Mouse (Mus musculus): ENCODE measurements around the gene Gm20388.

- no peak for TF ChIP-seq EP300 (IDR thresholded peaks at IDR 0.05; ENCODE audit: low read depth)
- TF ChIP-seq CTCF (IDR thresholded peaks at IDR 0.05; ENCODE audit: low read depth): no peak
These were observed 2370.1 kb downstream of the Gm20388 start for GRCm38 (mm10) chr8:122280588-122281316.

All from liver, embryonic 14.5 days (tissue).